Mouse (Mus musculus) gastrocnemius, postnatal 25 days (tissue): ENCODE measurements around the gene Mtfmt. TPM values are rescaled to one million over a fixed set of nuclear protein-coding genes. Genes with fewer than 3 reads are reported as not detected.

Experiments
- DNase-seq: peaks from one replicate; pipeline ENCODE4 v3.0.0; 2022
- long read RNA-seq, 2 experiments: library from polyadenylated mRNA; stranded (forward); transcript quantifications; one replicate each; pipeline ENCODE4 v2.0.0; 2021
- total RNA-seq, 2 experiments: library from RNA; stranded (reverse); gene quantifications; 1 replicate in 1 of 2; 2 replicates in 1 of 2; pipeline ENCODE4 v1.2.3; 2021

The Mtfmt gene
- 1 to 10 TPM; 5.0 to 5.3 TPM for total RNA-seq
- long read RNA-seq, experiment 1, partial matches to known transcripts, result 0 of 6 reads
- long read RNA-seq, experiment 1, other reads (novel, unspliced or antisense), result 2 of 6 reads
- long read RNA-seq, experiment 2, transcript Mtfmt-201 (9 exons, 2,042 nt), result major isoform, 9 of 9 reads
- long read RNA-seq, experiment 2, partial matches to known transcripts, result 0 of 9 reads
- long read RNA-seq, experiment 2, other reads (novel, unspliced or antisense), result 0 of 9 reads

DNA sequence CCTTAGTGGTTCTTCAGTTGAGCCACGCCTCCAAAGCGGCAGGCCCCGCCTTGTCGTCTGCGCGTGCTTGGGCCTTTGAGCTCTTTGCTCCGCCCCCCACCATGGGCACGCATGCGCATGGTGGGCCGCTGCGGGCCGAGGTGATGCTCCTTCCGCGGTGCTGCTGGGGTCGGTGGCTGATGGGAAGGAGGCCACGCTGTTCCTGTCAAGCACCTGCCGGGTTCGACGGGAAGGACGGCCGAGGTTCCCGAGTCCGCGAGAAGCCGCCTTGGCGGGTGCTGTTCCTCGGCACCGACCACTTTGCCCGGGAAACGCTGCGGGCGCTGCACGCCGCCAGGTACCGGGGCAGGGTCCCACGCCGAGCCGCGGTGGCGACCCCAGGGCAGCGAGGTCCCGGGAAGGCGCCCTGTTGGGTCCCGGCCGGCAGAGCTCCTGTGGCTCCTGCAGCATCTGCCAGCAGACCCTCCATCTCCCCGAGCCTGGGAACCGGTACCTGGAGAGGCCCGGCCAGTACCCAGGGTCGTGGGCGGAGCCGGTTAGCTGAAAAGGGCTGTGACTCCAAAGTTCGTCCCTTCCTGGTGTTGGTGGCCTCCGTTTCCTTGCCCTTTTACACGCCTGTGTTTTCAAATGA lies at the start of gene Mtfmt:
Gene Mtfmt, plus strand, starts transcription at position 112 of the 631 bp plus-strand sequence.
- peak; percentile 91 for DNase-seq

DNA sequence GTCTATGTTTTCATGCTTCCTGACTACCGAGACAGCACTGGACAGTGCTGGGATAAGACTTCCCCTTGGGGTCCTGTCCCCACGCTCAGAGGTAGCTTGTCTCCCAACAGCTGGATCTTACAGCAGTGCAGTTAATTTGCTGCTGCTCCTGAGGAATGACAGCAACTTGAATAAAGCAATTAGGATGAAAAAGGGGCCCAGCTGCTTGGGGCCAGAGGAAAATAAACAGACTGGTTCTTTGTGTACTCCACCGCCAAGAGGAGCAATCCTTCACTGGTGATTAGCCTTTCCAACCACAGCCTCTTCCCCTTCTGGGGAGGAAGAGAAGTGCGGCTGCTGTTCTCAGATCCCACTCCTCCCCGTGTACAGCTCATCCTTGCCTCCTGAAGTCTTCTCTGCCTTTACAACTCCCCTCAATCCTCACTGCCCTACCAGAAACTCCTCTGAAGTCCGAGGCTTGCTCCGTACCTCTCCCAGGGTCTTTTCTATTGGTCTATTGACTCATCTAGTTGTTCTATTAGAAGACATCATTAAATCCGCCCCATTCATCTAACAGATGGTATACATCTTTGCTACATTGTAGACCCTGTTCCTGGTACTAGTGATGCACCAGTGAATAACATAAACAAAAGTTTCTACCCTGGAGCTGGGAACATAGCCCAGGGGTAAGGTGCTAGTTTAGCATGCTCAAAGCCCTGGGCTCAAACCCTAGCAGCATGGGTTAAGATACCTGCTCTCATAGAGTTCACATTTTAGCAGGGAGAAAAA lies 49.0 kb upstream of the Mtfmt start:
- DNase-seq, result no peak

DNA sequence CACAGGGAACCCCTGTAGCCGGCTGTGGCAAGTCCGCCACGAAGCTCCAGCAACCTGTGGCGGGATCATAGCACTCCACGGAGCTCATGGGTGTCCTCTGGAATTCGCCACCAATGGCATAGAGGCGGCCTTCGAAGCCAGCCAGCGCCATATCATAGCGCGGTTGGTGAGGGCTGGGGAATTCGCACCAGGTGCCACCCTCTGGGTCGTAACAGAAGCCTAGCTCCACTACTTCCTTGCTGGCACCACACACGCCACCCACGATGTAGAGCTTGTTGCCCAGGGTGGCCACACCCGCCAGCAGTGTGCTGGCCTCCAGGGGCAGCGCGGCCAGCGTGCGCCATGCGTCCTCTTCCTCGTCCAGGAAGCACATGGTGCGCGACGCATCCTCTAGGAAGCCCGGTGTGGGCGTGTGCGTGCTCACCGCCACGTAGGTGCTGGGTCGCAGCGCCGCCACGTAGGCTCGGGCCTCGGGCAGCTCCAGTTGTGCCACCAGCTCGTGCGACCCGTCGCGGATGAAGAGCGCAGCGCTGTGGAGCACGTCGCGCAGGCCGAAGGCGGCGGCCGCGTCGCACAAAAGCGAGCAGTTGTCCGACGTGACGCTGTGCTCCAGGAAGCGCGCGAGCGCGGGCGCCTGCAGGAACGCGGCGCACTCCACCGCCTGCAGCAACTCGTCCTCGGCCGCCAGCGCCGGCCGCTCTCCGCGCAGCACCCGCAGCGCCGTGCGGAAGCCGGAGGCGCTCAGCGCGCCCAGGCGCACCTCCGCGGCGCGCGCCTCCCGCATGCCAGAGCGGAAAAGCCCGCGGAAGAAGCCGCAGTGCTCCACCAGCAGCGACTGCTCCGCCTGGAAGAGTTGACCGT lies 44.6 kb upstream of the Mtfmt start:
- no peak for DNase-seq

DNA sequence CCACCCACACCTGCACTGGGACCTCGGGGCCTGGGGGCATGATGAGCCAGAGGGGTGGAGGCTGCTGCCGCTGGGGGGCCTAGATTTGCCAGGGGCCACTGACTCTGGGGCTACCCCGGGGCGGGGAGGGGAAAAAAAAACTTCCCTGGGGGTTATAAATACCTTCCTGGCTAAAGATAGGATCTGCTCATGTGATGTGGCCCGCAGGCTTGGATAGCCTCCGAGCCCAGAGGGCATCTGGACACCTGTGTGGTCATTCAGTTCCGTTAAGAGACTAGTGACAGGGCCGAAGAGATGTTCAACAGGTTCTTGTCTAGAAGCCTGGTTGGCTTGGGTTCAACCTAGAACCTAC lies 44.0 kb upstream of the Mtfmt start, which contains the start of gene Kbtbd13:
Gene Kbtbd13, minus strand, starts transcription at position 40 of the 352 bp plus-strand sequence.
- peak; percentile 67 for DNase-seq

DNA sequence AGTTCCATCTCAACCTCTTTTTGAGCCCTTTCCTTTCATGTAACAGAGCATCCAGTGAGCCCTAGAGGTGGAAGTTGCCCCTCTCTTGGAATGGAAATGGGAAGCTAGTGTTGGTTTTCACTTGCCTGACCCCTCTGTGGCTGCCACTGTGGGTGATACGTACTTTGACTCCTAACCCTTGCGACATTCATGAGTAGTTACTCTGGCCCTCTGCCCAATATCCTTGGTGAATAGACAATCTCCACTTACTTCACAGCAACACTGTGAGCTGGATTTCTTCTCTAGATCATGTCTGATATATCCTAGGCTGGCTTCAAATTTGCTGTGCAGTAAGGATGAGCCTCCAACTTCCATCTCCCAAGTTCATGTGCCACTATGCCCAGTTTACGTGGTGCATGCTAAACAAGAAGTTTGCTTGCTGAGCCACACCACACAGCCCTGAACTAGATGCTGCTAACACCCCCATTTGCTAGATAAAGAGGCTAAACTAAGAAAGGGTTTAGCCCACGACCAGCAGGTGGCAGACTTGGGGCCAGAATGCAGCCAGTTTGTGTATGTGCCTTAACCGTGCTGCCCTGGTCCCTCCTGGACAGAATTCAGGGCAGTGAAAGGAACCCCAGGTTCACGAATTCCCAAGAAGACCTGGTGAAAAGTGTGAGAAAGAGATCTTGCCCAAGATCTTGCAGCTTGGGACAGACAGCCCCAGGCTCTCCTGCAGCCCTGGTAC lies 42.8 kb upstream of the Mtfmt start:
- DNase-seq, result peak; percentile 53

DNA sequence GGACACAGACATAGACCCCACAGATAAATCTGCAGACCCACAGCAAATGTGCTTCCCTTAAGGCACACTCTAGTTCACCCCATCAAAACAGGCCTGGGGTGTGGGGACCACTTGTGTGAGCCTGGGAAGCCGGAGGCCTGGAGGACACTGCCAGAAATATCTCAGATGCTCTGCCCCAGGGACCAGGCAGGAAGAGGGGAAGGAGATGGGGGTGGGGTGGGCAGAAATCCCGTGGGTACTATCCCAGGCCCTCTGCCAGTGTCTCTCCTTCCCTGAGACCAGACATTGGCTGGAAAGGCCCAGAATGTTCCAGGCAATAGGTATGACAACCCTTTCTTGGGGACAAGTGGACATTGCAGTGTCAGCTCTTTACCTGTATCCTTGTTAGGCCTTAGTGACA lies 42.0 kb upstream of the Mtfmt start:
- DNase-seq, result peak; percentile 60

DNA sequence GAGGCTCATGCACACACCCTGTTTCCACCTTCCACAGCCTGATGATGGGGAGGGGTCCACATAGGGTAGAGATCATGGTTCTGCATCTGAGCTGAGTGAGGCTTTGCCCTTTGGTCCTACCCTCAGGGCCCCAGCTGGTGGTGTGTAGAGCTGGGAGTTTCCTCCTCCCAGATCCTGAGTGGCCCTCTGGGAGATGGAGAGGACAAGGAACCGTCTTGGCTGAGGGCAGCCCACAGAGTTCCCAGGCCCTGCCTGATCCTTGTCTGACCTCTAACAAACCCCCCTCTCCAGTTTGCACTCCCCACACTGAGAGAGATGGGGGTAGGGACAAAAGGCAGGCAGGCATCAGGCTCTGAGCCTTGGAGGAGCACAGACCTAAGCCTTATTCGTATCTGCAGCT lies 41.2 kb upstream of the Mtfmt start:
- peak; percentile 44 for DNase-seq

DNA sequence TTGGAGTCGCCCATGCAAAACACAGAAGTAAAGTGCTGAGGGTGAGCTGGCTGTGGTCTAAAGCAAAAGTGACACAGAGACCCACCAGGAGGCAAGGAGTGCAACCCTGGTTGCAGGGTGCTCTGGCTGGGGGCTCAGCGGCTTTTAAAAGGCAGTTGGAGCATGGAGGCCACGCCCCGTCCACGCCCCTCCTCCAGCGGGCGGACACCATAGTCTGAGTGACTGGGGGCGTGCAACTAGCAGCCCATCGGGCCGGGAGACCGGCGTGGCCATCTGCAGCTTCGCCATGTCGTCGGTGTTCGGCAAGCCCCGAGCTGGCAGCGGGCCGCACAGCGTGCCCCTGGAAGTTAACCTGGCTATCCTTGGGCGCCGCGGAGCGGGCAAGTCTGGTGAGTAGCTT lies 37.3 kb upstream of the Mtfmt start, which contains the start of gene Rasl12:
Gene Rasl12, plus strand, starts transcription at position 228 of the 400 bp plus-strand sequence.
- DNase-seq, result peak; percentile 74

DNA sequence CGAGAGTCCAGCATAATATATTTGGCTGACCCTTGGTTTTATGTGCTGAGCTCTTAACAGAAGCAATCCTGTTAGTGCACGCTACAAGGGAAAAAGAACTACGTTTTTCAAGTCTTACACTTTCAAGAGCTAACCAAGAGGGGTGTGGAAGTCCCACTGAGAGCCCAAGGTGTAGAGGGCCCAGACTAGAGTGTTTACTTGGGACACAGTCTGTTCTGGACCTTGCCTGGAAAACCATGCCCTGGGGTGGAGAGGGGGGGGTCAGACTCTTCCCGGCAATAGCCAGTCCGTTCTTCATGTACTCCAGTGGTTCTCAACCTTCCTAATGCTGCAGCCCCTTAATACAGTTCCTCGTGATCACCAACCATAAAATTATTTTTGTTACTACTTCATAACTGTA lies 35.6 kb upstream of the Mtfmt start:
- DNase-seq, result no peak

DNA sequence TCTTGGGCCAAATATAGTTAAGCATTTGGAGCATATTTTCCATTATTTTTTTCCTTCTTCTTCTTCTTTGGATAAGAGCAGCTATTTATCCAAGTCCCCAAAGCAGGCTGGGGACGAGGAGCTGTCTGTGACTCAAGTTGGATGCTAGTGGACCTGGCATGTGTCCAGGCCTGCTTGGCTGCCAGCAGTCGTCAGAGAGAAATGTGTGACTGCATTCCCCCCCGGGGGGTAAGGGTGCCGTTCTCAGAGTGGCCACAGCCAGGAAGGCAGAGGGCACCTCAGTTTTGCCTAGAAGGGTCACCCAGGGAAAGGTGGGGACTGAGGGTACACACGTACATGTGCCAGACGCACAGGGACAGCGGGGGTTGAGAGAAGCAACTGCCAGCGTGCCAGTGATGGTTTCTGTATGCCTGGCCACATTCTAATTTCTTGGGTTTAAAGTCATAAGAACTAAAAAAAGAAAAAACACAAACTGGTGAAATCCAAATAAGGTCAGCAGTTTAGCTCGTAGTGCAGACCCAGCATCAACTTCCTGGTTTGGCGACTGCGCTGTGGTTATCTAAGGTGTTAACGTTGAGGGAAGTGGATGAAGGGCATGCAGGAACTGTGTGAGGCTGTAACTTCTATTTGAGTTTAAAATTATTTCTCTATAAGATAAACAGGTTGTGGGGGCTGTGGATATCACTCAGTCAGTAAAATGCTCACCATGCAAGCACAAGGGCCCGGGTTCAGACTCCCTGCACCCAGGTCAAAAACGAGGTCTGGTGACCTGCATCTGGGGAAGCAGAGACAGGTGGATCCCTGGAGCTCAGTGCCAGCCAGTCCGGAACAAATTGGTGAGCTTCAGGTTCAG lies 31.0 kb upstream of the Mtfmt start:
- peak; percentile 78 for DNase-seq

DNA sequence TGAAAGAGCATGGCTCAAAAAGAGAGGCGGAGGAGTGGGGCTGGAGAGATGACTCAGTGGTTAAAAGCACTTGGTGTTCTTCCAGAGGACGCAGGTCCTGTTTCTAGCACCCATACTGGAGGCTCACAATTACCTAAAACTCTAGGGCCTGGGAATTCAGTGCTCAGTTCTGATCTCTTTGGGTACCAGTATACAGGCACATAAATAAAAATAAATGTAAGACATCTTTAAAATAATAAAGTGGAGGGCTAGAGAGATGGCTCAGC lies 30.5 kb upstream of the Mtfmt start:
- no peak for DNase-seq

DNA sequence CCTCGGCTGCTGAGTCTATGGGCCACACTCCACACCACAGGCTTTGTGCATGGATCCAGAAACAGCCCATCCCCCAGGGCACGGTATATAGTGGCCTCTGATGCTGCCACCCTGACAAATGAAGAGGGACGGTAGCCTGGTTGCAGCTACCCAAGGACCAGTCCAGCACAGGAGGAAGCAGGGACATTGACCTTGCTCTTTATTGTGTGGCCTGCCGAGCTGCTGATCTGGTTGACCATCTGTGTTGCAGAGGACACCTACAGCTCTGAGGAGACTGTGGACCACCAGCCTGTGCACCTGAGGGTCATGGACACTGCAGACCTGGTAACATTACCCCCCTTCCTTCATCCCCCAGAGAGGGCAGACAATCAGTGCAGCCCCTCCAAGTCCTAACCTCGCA lies 28.3 kb upstream of the Mtfmt start:
- DNase-seq, result no peak

DNA sequence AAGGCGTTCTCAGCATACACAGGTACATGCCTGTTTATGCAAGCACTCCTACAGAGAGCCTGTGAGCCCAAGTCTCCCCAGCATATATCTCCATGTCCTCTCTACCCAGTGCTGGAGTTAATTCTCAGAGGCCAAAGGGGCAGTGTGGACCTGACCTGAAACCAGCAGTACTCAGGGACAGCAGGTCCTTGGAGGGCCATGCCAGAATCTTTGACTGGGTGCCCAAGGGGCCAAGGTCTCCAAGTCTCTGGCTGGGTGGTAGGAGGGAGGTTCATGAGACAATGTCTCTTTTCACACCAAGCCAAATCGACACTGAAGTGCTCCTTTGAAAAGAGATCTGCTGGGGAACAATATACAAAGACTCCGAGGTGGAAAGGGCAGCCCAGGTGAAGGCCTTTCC lies 27.7 kb upstream of the Mtfmt start:
- DNase-seq, result no peak

DNA sequence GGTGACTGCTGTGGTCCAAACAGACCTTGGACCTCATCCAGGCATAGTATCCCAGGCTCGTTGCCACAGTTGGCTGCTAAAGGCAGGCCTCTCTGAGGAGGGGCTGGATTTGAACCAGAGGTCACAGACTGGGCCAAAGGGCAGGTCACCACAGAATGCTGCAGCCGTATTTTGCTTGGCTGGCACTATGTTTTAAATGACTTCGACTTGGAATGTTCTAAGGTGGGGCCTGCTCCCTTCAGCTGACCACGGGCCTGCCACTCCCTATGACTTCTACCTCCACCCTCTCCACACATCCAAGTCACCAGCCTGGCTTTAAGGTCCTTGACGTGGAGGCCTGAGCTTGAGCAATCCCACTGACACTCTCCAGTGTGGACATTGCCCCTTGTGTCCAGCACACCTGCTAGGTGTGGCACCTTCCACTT lies 26.7 kb upstream of the Mtfmt start:
- no peak for DNase-seq

DNA sequence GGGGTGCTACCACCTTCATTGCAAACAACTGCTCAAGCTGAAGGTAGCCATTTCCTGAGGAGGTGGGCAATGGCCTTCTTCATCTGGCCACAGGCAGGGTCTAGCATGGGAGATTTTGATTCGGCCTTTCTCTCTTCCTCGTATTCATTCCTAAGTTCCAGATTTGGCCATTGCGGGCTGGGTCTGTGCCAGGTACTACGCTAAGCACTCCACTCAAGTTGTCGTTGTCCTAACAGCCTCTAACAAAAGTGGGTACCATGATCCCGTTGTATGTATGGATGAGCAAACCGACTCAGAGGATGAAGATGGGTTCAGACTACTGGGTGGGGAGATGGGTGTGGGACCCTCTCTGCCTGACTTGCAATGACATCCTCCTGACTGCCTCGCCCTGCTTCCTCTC lies 25.2 kb upstream of the Mtfmt start:
- DNase-seq, result no peak

DNA sequence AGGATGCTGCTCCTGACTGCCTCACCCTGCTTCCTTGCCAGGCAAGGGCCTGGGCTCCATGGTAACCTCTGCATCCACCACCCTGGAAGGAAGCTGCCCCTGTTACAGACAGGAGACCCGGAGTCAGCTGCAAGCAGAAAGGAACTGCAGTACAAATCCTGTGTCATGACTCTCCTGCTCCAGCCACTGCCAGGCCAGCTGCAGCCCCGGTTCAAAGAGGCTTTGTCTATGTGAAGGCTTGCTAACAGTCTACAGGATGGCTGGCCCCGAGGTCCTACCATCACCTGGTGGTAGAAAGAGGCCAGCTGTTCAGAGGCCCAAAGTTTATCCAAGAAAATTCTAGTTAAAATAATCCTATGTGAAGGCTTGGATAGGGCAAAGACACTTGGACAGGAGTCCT lies 24.3 kb upstream of the Mtfmt start:
- no peak for DNase-seq

DNA sequence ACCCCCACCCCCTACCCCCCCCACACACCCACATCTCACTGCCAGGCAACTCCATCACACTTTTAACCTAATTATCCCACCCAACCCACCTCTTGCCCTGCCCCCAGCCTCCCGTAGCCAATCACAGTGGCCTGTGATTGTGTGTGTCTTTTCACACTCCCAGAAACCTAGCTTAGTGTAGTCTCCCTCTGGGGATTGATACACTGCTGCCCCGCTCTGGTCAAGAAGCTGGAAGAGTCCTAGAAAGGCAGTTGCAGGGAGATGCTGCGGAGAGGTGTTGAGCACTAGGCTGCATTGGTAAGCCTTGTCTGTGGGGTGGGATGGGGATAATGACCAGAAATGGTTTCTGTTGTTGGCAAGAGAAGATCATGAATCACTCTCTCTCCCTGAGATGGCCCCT lies 17.8 kb upstream of the Mtfmt start:
- no peak for DNase-seq

DNA sequence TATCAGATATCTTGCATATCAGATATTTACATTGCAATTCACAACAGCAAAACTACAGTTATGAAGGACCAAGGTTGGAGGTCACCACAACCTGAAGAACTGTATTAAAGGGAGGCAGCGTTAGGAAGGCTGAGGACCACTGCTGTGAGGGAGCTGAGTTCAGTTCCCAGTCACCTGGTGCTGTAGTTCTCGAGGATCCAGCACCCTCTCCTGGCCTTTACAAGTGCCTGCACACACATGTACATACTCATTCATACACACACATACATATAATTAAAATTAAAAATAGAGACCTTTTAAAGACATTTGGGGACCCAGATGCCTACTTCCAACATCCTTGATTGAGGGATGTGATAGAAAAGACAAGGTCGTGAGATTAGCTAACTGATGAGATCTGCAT lies 15.9 kb upstream of the Mtfmt start:
- no peak for DNase-seq

DNA sequence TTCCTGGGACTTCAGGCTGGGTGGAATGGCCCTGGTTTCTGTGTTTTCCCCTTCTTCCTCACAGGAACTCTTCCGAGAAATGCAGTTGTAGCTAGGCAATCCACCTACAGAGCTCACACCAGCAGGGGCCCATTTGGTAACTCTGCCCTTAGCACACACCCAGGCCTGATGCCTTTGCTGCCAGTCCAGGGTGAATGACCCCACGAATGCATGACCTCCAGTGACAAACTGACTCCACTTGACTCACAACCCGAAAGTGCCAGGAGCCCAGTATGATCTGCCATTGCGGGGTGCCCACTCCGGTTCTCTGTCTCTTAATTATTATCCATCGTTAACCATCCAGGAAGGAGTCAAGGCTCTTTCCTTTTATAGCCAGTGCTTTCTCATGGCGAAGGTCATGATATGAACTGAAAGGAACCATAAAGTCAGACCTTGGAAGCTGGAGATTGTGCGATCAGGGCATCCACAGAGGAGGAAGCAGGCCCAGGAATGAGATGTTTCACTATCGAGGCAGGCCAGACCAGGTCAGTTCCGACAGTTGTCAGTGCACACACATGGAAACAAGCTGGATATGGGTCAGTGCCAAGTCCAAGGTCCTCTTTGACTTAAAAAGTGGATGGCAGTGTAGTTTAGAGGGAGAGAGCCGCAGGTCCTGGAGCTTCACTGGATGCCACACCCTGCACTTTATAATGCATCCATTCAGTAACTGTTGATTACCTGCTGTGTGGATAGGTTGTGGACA lies 12.7 kb upstream of the Mtfmt start, which contains the start of gene Slc51b:
Gene Slc51b, minus strand, starts transcription at position 196 of the 742 bp plus-strand sequence.
- no peak for DNase-seq

DNA sequence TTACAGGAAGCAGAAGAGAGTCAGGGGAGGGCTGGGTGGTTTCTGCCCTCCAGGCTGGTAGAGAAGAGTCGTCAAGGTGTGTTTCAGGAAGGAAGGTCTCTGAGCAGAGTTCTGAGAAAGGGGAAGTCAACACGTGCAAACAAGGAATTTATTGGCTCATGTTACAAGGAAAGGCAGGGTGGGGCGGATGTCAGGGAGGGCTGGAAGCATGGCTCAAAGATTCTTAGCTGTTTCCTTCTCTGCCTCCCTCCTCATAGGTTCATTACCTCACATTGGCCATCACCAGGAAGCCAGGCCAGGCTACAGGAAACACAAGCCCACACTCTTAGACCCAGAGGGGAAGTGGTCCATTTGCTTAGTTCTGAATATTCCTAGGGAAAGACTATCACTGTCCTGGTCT lies 11.2 kb upstream of the Mtfmt start:
- DNase-seq, result no peak
